Mouse (Mus musculus) ES-Bruce4 (cell line): ENCODE data around the gene Aida. TPM values are rescaled to one million over a fixed set of nuclear protein-coding genes. Genes with fewer than 3 reads are reported as not detected.

Source experiments
- H3K27ac ChIP-seq: 2 replicates; pipeline ENCODE4 v1.5.1; 2012; ENCODE audit warnings: low read length, inconsistent platforms; ENCODE audit not compliant: insufficient read depth
- H3K27me3 ChIP-seq: 2 replicates; pipeline ENCODE4 v1.6.1; 2012; ENCODE audit warnings: mild to moderate bottlenecking, low read length, inconsistent platforms; ENCODE audit not compliant: control insufficient read depth, poor library complexity, insufficient read depth, severe bottlenecking
- H3K36me3 ChIP-seq: 2 replicates; pipeline ENCODE4 v1.6.1; 2012; ENCODE audit warnings: inconsistent platforms, mild to moderate bottlenecking, low read length, moderate library complexity; ENCODE audit not compliant: control insufficient read depth, poor library complexity, insufficient read depth, severe bottlenecking
- H3K4me1 ChIP-seq: one replicate; pipeline ENCODE4 v1.8.1; 2011; ENCODE audit warnings: low read length; ENCODE audit not compliant: control insufficient read depth, insufficient read depth
- H3K4me3 ChIP-seq: 2 replicates; pipeline ENCODE4 v1.5.1; 2011; ENCODE audit warnings: low read depth, mild to moderate bottlenecking, low read length
- H3K9ac ChIP-seq: 2 replicates; pipeline ENCODE4 v1.6.1; 2012; ENCODE audit warnings: low read depth, mild to moderate bottlenecking, inconsistent platforms; ENCODE audit not compliant: poor library complexity, severe bottlenecking
- H3K9me3 ChIP-seq: replicated peaks from 2 replicates; pipeline ENCODE4 v1.6.1; 2012; ENCODE audit warnings: mild to moderate bottlenecking, low read length, inconsistent platforms; ENCODE audit not compliant: control insufficient read depth, poor library complexity, insufficient read depth, severe bottlenecking
- CTCF ChIP-seq: IDR thresholded peaks from one replicate; pipeline ENCODE4 v1.8.1; 2011; ENCODE audit warnings: low read depth, low read length
- EP300 ChIP-seq: IDR thresholded peaks from 2 replicates; pipeline ENCODE4 v1.6.1; 2011; ENCODE audit warnings: low read depth, low read length; ENCODE audit not compliant: insufficient read depth
- POLR2A ChIP-seq: IDR thresholded peaks from one replicate; pipeline ENCODE4 v1.8.1; 2011; ENCODE audit warnings: low read length; ENCODE audit not compliant: insufficient read depth
- polyA plus RNA-seq: library from polyadenylated mRNA; stranded (reverse); fragments of >200 nt; gene quantifications from 2 replicates; pipeline ENCODE4 v1.2.4, GENCODE M21; 2011; ENCODE audit warnings: low read depth; ENCODE audit not compliant: missing spikeins, insufficient read depth, insufficient read length

Aida gene
- polyA plus RNA-seq, 1 experiment, result 74.6 TPM

- H3K27me3 ChIP-seq, result no peaks in the 10 kb centered on the region
- no peaks in the 10 kb centered on the region for H3K9me3 ChIP-seq
- H3K4me3 ChIP-seq, result peak within 1 kb of the TSS; percentile 86
- TF ChIP-seq EP300 (no peak), POLR2A (peak; percentile 11)
- no peak within 1 kb of the TSS for H3K27ac ChIP-seq
- H3K9ac ChIP-seq, result peak within 1 kb of the TSS; percentile 92
- no peaks in the 10 kb centered on the region for H3K4me1 ChIP-seq
- no peaks in the 10 kb centered on the region; the same call in 1 of the 2 replicates for H3K36me3 ChIP-seq
Measured at GRCm38 (mm10) chr1:183369427-183370014, 73.1 kb downstream of the Aida start, which contains the start of gene Mia3. TSS of gene Mia3 (minus strand) at chr1:183369553.

GRCm38 (mm10) chr1:183374728-183375127 is 78.3 kb downstream of the Aida start:
- Histone ChIP-seq H3K4me1 (no peaks in the 10 kb centered on the region), H3K27me3 (no peaks in the 10 kb centered on the region), H3K9me3 (no peaks in the 10 kb centered on the region), H3K9ac (no peak overlapping the region), H3K27ac (no peak overlapping the region), H3K36me3 (no peaks in the 10 kb centered on the region), H3K4me3 (no peak overlapping the region)
- TF ChIP-seq POLR2A, result no peak
- no peak for TF ChIP-seq EP300
- TF ChIP-seq CTCF, result no peak

Other genes starting within 250 kb of the Aida start
- 8.7 and 9.5 TPM in 2 replicates for gene Disp1, start 75.1 kb upstream of the Aida start, polyA plus RNA-seq
- gene Brox, start 679 bp downstream of the Aida start, polyA plus RNA-seq, result 40.4 and 40.5 TPM in 2 replicates
- 155 and 167 TPM in 2 replicates for gene Mia3, start 73.0 kb downstream of the Aida start, polyA plus RNA-seq
- gene Taf1a, start 92.4 kb downstream of the Aida start, polyA plus RNA-seq, result 24.5 and 26.4 TPM in 2 replicates
- not detected in 2 replicates for gene Hhipl2, start 121.6 kb downstream of the Aida start, polyA plus RNA-seq